Mouse (Mus musculus) cerebellum, adult 2 months (tissue): ENCODE data around the gene Brf1.

Source experiments
- CTCF ChIP-seq: fragments of 200-500 bp; IDR thresholded peaks from 2 replicates; pipeline ENCODE4 v1.5.1; 2011; ENCODE audit warnings: low read depth, mild to moderate bottlenecking, control low read depth, low read length, moderate library complexity, borderline replicate concordance; ENCODE audit not compliant: insufficient read depth
- POLR2A ChIP-seq: fragments of 200-500 bp; IDR thresholded peaks from 2 replicates; pipeline ENCODE4 v1.6.1; 2011; ENCODE audit warnings: low read length, control low read depth, borderline replicate concordance; ENCODE audit not compliant: insufficient read depth

- TF ChIP-seq POLR2A = no peak
- no peak for TF ChIP-seq CTCF
Measured at GRCm38 (mm10) chr12:112952433-112952832, 48.1 kb downstream of the Brf1 start.
